Mouse (Mus musculus): Measurements from ENCODE around the gene Scd2. TPM values are rescaled to one million over a fixed set of nuclear protein-coding genes. Genes with fewer than 3 reads are reported as not detected.

The Scd2 gene
- polyA plus RNA-seq, 1 experiment from 2014 or later: 311 TPM

GRCm38 (mm10) chr19:44335876-44336662 is 42.6 kb downstream of the Scd2 start:
- ATAC-seq (ENCODE audit: insufficient number of reproducible peaks, insufficient read depth, low FRiP score, low TSS enrichment): no peak
- 74% methylated on average over 6 of the region's 6 CpGs for WGBS
- no peak overlapping the region for H3K27ac ChIP-seq

GRCm38 (mm10) chr19:44349689-44350088 is 56.2 kb downstream of the Scd2 start:
- Histone ChIP-seq H3K9me3 (no peaks in the 10 kb centered on the region), H3K27ac (no peak overlapping the region), H3K4me1 (no peaks in the 10 kb centered on the region), H3K27me3 (no peaks in the 10 kb centered on the region), H3K4me3 (no peak overlapping the region), H3K9ac (no peak overlapping the region), H3K4me2 (replicated peaks) (no peak overlapping the region), H3K36me3 (no peaks in the 10 kb centered on the region)
- 84% methylated on average over 8 of the region's 8 CpGs for WGBS
- no peak for ATAC-seq (ENCODE audit: insufficient number of reproducible peaks, insufficient read depth, low FRiP score, low TSS enrichment)

More at GRCm38 (mm10) chr19:44335876-44336662, 42.6 kb downstream of the Scd2 start:
- no peaks in the 10 kb centered on the region for H3K36me3 ChIP-seq
- no peaks in the 10 kb centered on the region for H3K9me3 ChIP-seq
- no peak overlapping the region for H3K4me2 ChIP-seq (replicated peaks)
- H3K27me3 ChIP-seq: no peaks in the 10 kb centered on the region
- H3K4me1 ChIP-seq: 0 out of 2 replicates have a peak, but pooled peaks cover 4% of the 10 kb centered on the region
- no peak overlapping the region for H3K9ac ChIP-seq
- no peak overlapping the region for H3K4me3 ChIP-seq

GRCm38 (mm10) chr19:44351756-44352155 is 58.3 kb downstream of the Scd2 start:
- no peaks in the 10 kb centered on the region for H3K4me1 ChIP-seq
- no peak overlapping the region for H3K9ac ChIP-seq
- WGBS: 76% methylated on average over 7 of the region's 7 CpGs
- no peaks in the 10 kb centered on the region for H3K9me3 ChIP-seq
- no peak overlapping the region for H3K4me2 ChIP-seq (replicated peaks)
- H3K27me3 ChIP-seq: no peaks in the 10 kb centered on the region
- H3K27ac ChIP-seq: no peak overlapping the region
- no peaks in the 10 kb centered on the region for H3K36me3 ChIP-seq
- ATAC-seq (ENCODE audit: insufficient number of reproducible peaks, insufficient read depth, low FRiP score, low TSS enrichment): no peak
- no peak overlapping the region for H3K4me3 ChIP-seq

Small RNA genes within 50 kb of the gene (microRNA-seq; reads per million reads assigned to microRNA genes)
- gene Mir5114: 0.54 reads per million

Other genes starting within 250 kb of the Scd2 start
- gene Erlin1, start 223.9 kb upstream of the Scd2 start, polyA plus RNA-seq (2016; fragmentation: Nextera tagmentation; extraction: Ambion mirVana): 28.8 and 32.4 TPM in 2 replicates
- gene Chuk, start 186.2 kb upstream of the Scd2 start, polyA plus RNA-seq (2016; fragmentation: Nextera tagmentation; extraction: Ambion mirVana): 53.5 and 54.2 TPM in 2 replicates
- gene Cwf19l1, start 157.8 kb upstream of the Scd2 start, polyA plus RNA-seq (2016; fragmentation: Nextera tagmentation; extraction: Ambion mirVana): 42.1 and 42.6 TPM in 2 replicates
- gene Bloc1s2, start 147.2 kb upstream of the Scd2 start, polyA plus RNA-seq (2016; fragmentation: Nextera tagmentation; extraction: Ambion mirVana): 95.5 and 96.2 TPM in 2 replicates
- 0.09 TPM in 1 of 2 replicates, not detected in the other for gene Pkd2l1, start 101.2 kb upstream of the Scd2 start, polyA plus RNA-seq (2016; fragmentation: Nextera tagmentation; extraction: Ambion mirVana)
- gene Scd3, start 90.4 kb upstream of the Scd2 start, polyA plus RNA-seq (2016; fragmentation: Nextera tagmentation; extraction: Ambion mirVana): 0.35 and 0.36 TPM in 2 replicates
- gene Scd4, start 39.4 kb downstream of the Scd2 start, polyA plus RNA-seq (2016; fragmentation: Nextera tagmentation; extraction: Ambion mirVana): 0.09 TPM in 2 replicates
- 8.8 and 11.6 TPM in 2 replicates for gene Scd1, start 114.2 kb downstream of the Scd2 start, polyA plus RNA-seq (2016; fragmentation: Nextera tagmentation; extraction: Ambion mirVana)
- 0.36 and 0.45 TPM in 2 replicates for gene Wnt8b, start 199.8 kb downstream of the Scd2 start, polyA plus RNA-seq (2016; fragmentation: Nextera tagmentation; extraction: Ambion mirVana)

Data from embryonic facial prominence, embryonic 12.5 days (tissue).